Mouse (Mus musculus): ENCODE measurements around the gene Klhl26.

Klhl26 gene

DNA sequence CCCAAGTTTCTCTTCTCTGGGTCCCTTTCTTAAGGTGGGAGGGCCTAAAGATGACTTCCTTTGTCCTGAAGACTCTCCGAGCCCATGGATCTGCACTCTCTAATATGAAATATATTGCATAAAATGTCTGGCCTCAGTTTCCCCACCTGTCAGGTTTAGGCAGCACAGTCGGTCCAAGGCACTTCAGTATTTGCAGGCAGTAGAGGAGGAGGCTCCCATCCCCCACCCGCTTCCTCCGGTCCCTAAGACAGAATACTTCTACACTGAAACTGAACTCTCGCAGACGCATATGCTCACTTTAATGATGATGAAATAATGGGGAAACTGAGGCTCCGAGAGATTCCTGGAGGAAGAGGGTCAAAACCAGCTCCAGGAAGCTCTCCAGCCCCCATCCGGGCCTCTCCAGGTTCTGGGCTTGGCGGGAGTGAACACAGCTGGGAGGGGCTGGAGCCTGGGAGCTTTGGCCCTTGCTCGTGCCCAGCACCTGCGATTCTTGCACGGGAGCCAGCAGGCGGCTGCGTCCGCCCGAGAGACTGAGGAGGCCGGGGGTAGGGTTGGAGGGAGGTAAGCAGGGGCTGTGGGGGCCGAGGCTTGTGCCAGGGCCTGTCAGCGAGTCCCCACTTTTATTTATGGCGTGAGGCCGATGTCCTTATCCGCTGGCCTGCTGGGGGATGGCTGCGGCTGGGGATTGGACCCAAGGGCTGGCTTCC, 25.2 kb upstream of the Klhl26 start:
- DNase-seq (ENCODE audit: low spot score), result no peak

- DNase-seq (ENCODE audit: low spot score), result no peak
Observed at GRCm38 (mm10) chr8:70500386-70501301, 23.9 kb upstream of the Klhl26 start.

- no peak for DNase-seq (ENCODE audit: low spot score)
Observed at GRCm38 (mm10) chr8:70495771-70496062, 18.9 kb upstream of the Klhl26 start.

- no peak for DNase-seq (ENCODE audit: low spot score)
Observed at GRCm38 (mm10) chr8:70495001-70495770, 18.4 kb upstream of the Klhl26 start.

- DNase-seq (ENCODE audit: low spot score), result no peak
Observed at GRCm38 (mm10) chr8:70494416-70494945, 17.7 kb upstream of the Klhl26 start.

- DNase-seq (ENCODE audit: low spot score), result no peak
Observed at GRCm38 (mm10) chr8:70493692-70494415, 17.1 kb upstream of the Klhl26 start.

GRCm38 (mm10) chr8:70492664-70493640, 16.2 kb upstream of the Klhl26 start, which contains the start of gene Crlf1:
Crlf1 (plus strand) TSS chr8:70493158.
- DNase-seq (ENCODE audit: low spot score), result no peak

GRCm38 (mm10) chr8:70490880-70491495, 14.2 kb upstream of the Klhl26 start:
- no peak for DNase-seq (ENCODE audit: low spot score)

- no peak for DNase-seq (ENCODE audit: low spot score)
Observed at GRCm38 (mm10) chr8:70490061-70490879, 13.5 kb upstream of the Klhl26 start.

DNA sequence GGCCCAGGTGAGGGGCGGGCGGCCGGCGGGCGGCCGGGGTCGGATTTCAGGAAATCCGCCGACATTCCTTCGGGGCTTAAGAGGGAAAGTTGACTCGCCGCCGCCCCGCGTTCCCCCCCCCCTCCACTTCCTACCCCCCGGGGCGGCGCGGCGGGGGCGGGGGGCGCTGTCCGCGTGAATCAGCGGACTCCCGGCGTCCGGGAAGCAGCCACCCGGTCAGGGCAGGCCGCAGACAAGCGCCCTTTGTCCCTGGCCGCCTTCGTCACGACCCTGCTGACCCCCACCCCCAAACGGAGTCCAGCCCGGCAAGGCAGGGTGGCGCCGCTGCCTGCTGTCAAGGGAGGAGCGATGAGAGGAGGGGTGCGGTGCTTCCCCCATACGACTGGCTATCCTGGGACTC, 12.8 kb upstream of the Klhl26 start:
- DNase-seq (ENCODE audit: low spot score), result no peak

GRCm38 (mm10) chr8:70488931-70489470, 12.2 kb upstream of the Klhl26 start:
- no peak for DNase-seq (ENCODE audit: low spot score)

GRCm38 (mm10) chr8:70487993-70488796, 11.4 kb upstream of the Klhl26 start:
- DNase-seq (ENCODE audit: low spot score), result peak; percentile 53

- DNase-seq (ENCODE audit: low spot score), result no peak
Observed at GRCm38 (mm10) chr8:70486941-70487520, 10.3 kb upstream of the Klhl26 start, which contains the start of gene Tmem59l. Tmem59l (minus strand) TSS chr8:70487358.

DNA sequence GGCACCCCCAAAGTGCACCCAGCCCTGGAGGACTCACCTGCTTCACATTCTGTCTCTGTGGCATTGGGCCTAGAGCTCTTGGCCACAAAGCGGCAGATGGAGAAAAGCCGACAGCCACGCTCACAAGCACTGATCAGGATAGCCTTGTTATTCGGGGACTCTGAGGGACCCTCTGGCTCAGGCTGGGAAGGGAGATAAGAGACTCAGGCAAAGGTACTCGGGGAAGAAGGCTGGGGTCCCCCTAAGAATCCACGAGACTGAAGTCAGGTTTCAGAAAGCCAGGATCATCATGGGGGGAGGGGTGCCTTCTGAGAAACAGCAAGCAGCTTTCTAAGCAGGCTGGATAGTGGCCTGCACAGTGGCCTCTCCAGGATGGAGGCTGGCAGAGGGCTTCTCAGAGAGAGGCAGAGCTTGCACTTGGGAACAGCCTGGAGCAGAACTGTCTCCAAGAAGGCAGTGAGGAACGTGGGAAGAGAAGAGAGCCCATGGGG, 9.5 kb upstream of the Klhl26 start:
- no peak for DNase-seq (ENCODE audit: low spot score)

- DNase-seq (ENCODE audit: low spot score), result peak; percentile 71
Observed at GRCm38 (mm10) chr8:70482943-70483342, 6.2 kb upstream of the Klhl26 start.

DNA sequence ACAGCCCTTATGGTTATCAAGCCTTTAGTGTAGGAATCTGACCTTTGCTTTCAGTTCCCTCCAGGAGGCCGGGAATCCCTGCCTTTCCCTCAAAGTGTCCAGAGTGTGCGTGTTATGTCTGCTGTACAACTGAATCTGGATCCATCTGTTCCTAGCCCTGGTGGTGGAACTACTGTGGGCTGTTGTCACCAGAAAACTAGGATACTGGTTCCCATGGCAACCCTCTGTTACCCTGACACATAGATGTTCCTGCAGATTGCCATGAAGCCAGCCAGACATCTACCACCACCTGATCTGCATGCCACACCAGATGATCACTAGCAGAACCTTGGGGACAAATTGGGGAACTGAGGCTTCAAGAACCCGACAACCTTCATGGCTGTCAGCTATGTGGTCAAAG, 5.1 kb upstream of the Klhl26 start:
- DNase-seq (ENCODE audit: low spot score), result no peak

GRCm38 (mm10) chr8:70477269-70477982, 658 bp upstream of the Klhl26 start:
- peak; percentile 29 for DNase-seq (ENCODE audit: low spot score)
